Comparison of ENCODE assay signal across 9 mouse cellular contexts in genomic region chr7:144417644-144418343, GRCm38 (mm10). TPM values are rescaled to one million over a fixed set of nuclear protein-coding genes. Genes with fewer than 3 reads are reported as not detected.
DNase-seq lines count a peak whose midpoint lies in the region; ATAC-seq and TF ChIP-seq lines count a peak whose summit lies in the region.
"Had no signal": no experiment of that assay in that cellular context is flagged by ENCODE, and none has a peak within 500 bp of the region (broad histone marks: within the 10 kb centered on the region; RNA-seq: fewer than 3 reads in every experiment).

No protein-coding gene starts in this region.

- WGBS in forebrain, embryonic 10.5 days: 69% methylated on average over 16 of the region's 16 CpGs
- WGBS in neural tube, embryonic 11.5 days: 49% methylated on average over 16 of the region's 16 CpGs

- ATAC-seq in neural tube, embryonic 11.5 days (ENCODE audit: insufficient read depth, low FRiP score, low TSS enrichment): peak; percentile 69

- intact Hi-C loops in gastrocnemius, adult 2 months (cut with DNase I): no loop called here
- intact Hi-C loops in heart, postnatal 36 days (cut with DNase I): no loop called here

- no peaks in the 10 kb centered on the region for H3K36me3 ChIP-seq in forebrain, embryonic 10.5 days (replicated peaks)
- no peaks in the 10 kb centered on the region for H3K36me3 ChIP-seq in neural tube, embryonic 11.5 days (ENCODE audit: control insufficient read depth, insufficient read depth, low read length)
- H3K36me3 ChIP-seq: liver, embryonic 15.5 days had no signal

- peak overlapping the region; percentile 32 for H3K4me3 ChIP-seq in gastrocnemius, adult 2 months
- no peak overlapping the region for H3K4me3 ChIP-seq in bone marrow macrophage, adult 2 months (ENCODE audit: insufficient read depth, low read length)
- no peak overlapping the region for H3K4me3 ChIP-seq in forebrain, embryonic 10.5 days
- H3K4me3 ChIP-seq in neural tube, embryonic 11.5 days (ENCODE audit: low read depth, low read length): no peak overlapping the region
- H3K4me3 ChIP-seq: liver, embryonic 15.5 days had no signal

- no peak for TF ChIP-seq POLR2A in bone marrow macrophage, adult 2 months (IDR thresholded peaks at IDR 0.05; ENCODE audit: borderline replicate concordance, low read depth, low read length)

- H3K9me3 ChIP-seq in forebrain, embryonic 10.5 days: no peaks in the 10 kb centered on the region
- H3K9me3 ChIP-seq in neural tube, embryonic 11.5 days (ENCODE audit: control insufficient read depth, low read length): no peaks in the 10 kb centered on the region
- H3K9me3 ChIP-seq: liver, embryonic 15.5 days had no signal

- no peaks in the 10 kb centered on the region; the same call in 1 of the 2 replicates for H3K27me3 ChIP-seq in forebrain, embryonic 10.5 days (ENCODE audit: poor library complexity, severe bottlenecking)
- no peaks in the 10 kb centered on the region for H3K27me3 ChIP-seq in neural tube, embryonic 11.5 days (ENCODE audit: control insufficient read depth, insufficient read depth, low read length)
- H3K27me3 ChIP-seq: liver, embryonic 15.5 days had no signal

- H3K4me1 ChIP-seq in bone marrow macrophage, adult 2 months (ENCODE audit: control insufficient read depth, insufficient read depth, low read length): peaks cover 3% of the 10 kb centered on the region
- peaks cover 45% of the 10 kb centered on the region for H3K4me1 ChIP-seq in forebrain, embryonic 10.5 days
- peaks cover 8% of the 10 kb centered on the region; the same call in 1 of the 2 replicates for H3K4me1 ChIP-seq in neural tube, embryonic 11.5 days (ENCODE audit: control insufficient read depth, insufficient read depth, low read length)

- no peak overlapping the region for H3K9ac ChIP-seq in neural tube, embryonic 11.5 days (ENCODE audit: low read length)
- H3K9ac ChIP-seq: liver, embryonic 15.5 days had no signal

- no peak overlapping the region for H3K4me2 ChIP-seq in neural tube, embryonic 11.5 days (ENCODE audit: low read depth)
- H3K4me2 ChIP-seq: liver, embryonic 15.5 days had no signal

- TF ChIP-seq CTCF in gastrocnemius, adult 2 months (IDR thresholded peaks at IDR 0.05): no peak
- TF ChIP-seq CTCF in bone marrow macrophage, adult 2 months (IDR thresholded peaks at IDR 0.05; ENCODE audit: low read depth, low read length): 0 out of 2 replicates have a peak, but pooled peaks have one; percentile 11

- DNase-seq in gastrocnemius, adult 2 months: peak; percentile 48
- no peak for DNase-seq in gastrocnemius, postnatal 4 days (ENCODE audit: low spot score in 2 of 2)
- DNase-seq in forebrain, embryonic 10.5 days (ENCODE audit: extremely low spot score, low spot score): peak; percentile 28
- DNase-seq in heart, postnatal 36 days: peak; percentile 5 to 15
- DNase-seq in left cerebral cortex, adult 8-10 months (ENCODE audit: low spot score in 2 of 2): peak; percentile 67 to 95
- peak; percentile 62 for DNase-seq in neural tube, embryonic 11.5 days (ENCODE audit: low spot score)
- DNase-seq in yolk sac, embryonic 10.5 days (ENCODE audit: low spot score): peak; percentile 36

- no peak overlapping the region for H3K27ac ChIP-seq in gastrocnemius, adult 2 months
- no peak overlapping the region for H3K27ac ChIP-seq in bone marrow macrophage, adult 2 months (ENCODE audit: insufficient read depth, low read depth, low read length)
- H3K27ac ChIP-seq in forebrain, embryonic 10.5 days: peak overlapping the region; percentile 20; the same call in 1 of the 2 replicates
- peak overlapping the region; percentile 50; the same call in 1 of the 2 replicates for H3K27ac ChIP-seq in neural tube, embryonic 11.5 days (ENCODE audit: low read depth, low read length)
- H3K27ac ChIP-seq: liver, embryonic 15.5 days had no signal

RNA-seq across cellular contexts. Expression of gene Cttn, which starts 53.0 kb away (rescaled TPM):
- 10 to 100 TPM; 16.3 to 20.7 TPM for total RNA-seq in gastrocnemius, adult 2 months (2021)
- 10 to 100 TPM; 96.3 to 98.5 TPM for total RNA-seq in gastrocnemius, postnatal 4 days (2021)
- polyA plus RNA-seq in bone marrow macrophage, adult 2 months (2012; ENCODE audit: insufficient read depth, insufficient read length, missing spikeins): 0.92 and 0.97 TPM in 2 replicates
- 192 and 204 TPM in 2 replicates for polyA plus RNA-seq in forebrain, embryonic 10.5 days (2016; fragmentation: Nextera tagmentation; extraction: Ambion mirVana)
- total RNA-seq in heart, postnatal 36 days (2021): 10 to 100 TPM; 32.2 to 32.4 TPM
- total RNA-seq in left cerebral cortex, adult 8-10 months (2022): 10 to 100 TPM; 90.4 to 99.4 (median 94.2) TPM
- 186 and 202 TPM in 2 replicates for polyA plus RNA-seq in neural tube, embryonic 11.5 days (2014; fragmentation: Nextera tagmentation; extraction: Ambion mirVana)

Comparison
In these comparisons a context has a peak if more than half of its experiments do, and no peak if none do; other contexts are left out.
1. DNase-seq: peak in gastrocnemius, adult 2 months (single experiment), forebrain, embryonic 10.5 days (single experiment), heart, postnatal 36 days (2 of 2), left cerebral cortex, adult 8-10 months (2 of 2), neural tube, embryonic 11.5 days (single experiment) and yolk sac, embryonic 10.5 days (single experiment); none in gastrocnemius, postnatal 4 days (0 of 2).
2. H3K27ac ChIP-seq: peak in forebrain, embryonic 10.5 days (single experiment) and neural tube, embryonic 11.5 days (single experiment); none in gastrocnemius, adult 2 months (single experiment) and bone marrow macrophage, adult 2 months (single experiment).